Mouse (Mus musculus) C2C12 (cell line): ENCODE data around the gene Gpatch8.

ENCODE experiments used
- CEBPB ChIP-seq: IDR thresholded peaks from one replicate; pipeline ENCODE4 v1.6.1; 2011; ENCODE audit warnings: low read depth, mild to moderate bottlenecking, control low read depth, moderate library complexity
- CTCF ChIP-seq: IDR thresholded peaks from one replicate; pipeline ENCODE4 v1.5.1; 2011; ENCODE audit not compliant: control insufficient read depth, insufficient read depth, insufficient read length
- FOSL1 ChIP-seq: IDR thresholded peaks from one replicate; pipeline ENCODE4 v1.8.0; 2011; ENCODE audit warnings: mild to moderate bottlenecking, low read length; ENCODE audit not compliant: poor library complexity, insufficient read depth, severe bottlenecking
- MAX ChIP-seq: IDR thresholded peaks from one replicate; pipeline ENCODE4 v1.6.1; 2011; ENCODE audit warnings: mild to moderate bottlenecking, control low read depth
- MYOD1 ChIP-seq: IDR thresholded peaks from one replicate; pipeline ENCODE4 v1.6.1; 2011; ENCODE audit warnings: low read depth; ENCODE audit not compliant: control insufficient read depth, insufficient read length
- MYOG ChIP-seq: IDR thresholded peaks from one replicate; pipeline ENCODE4 v1.6.1; 2011; ENCODE audit not compliant: control insufficient read depth, insufficient read length; ENCODE audit errors: extremely low read depth
- USF1 ChIP-seq: IDR thresholded peaks from one replicate; pipeline ENCODE4 v1.6.1; 2011; ENCODE audit warnings: low read depth, mild to moderate bottlenecking, control low read depth, moderate library complexity

- TF ChIP-seq FOSL1 (no peak), MYOD1 (no peak), MYOG (no peak), CTCF (no peak), MAX (no peak), USF1 (peak; percentile 53), CEBPB (no peak)
These were observed 123.9 kb downstream of the Gpatch8 start for GRCm38 (mm10) chr11:102432115-102432843.
